Mouse (Mus musculus): Measurements from ENCODE around the gene Med4. TPM values are rescaled to one million over a fixed set of nuclear protein-coding genes. Genes with fewer than 3 reads are reported as not detected.

The Med4 gene
- polyA plus RNA-seq, 1 experiment, result 18.9 TPM

DNA sequence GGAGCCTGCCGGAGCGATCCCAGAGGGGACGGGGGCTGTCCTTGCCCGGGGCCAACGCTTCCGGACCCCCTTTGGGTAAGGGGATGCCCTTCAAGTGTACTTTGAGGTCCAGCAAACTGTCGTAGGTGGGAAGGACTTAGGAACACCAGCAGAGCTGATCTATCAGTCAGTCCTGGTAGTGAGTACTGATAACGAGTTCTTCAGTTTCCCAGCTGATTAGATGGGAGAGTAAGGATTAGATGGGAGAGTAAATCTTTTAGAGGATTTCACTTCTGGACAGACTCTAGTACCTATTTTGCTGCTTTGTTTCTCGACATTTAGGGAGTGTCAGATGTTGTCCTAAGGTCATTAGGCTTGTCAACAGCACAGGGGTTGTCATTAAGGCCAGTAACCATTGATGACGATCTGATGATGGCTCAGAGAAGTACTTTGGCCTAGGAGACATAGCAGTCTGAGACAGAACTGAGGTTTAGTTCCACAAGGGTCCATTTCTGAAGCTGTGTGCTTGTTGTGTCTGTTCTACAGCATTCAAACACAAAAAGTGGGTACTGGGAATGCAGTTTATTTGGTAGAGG lies 43.4 kb downstream of the Med4 start:
- peak overlapping the region; percentile 88 for H3K4me2 ChIP-seq (ENCODE audit: low read depth)
- H3K79me2 ChIP-seq (ENCODE audit: control insufficient read depth, insufficient read depth), result peaks cover 42% of the 10 kb centered on the region
- H3K36me3 ChIP-seq (ENCODE audit: control insufficient read depth, insufficient read depth), result peaks cover 8% of the 10 kb centered on the region
- no peaks in the 10 kb centered on the region for H3K27me3 ChIP-seq (ENCODE audit: control insufficient read depth, insufficient read depth, insufficient read length)
- no peak for TF ChIP-seq MYOG (IDR thresholded peaks at IDR 0.05; ENCODE audit: control insufficient read depth in 1 of 3, insufficient read depth in 1 of 3, insufficient read length in 2 of 3, low read depth in 2 of 3)
- H3ac ChIP-seq (ENCODE audit: control insufficient read depth, insufficient read length), result peak overlapping the region; percentile 32
- peak overlapping the region; percentile 32 for H3K4me3 ChIP-seq

Other genes with a start within 250 kb of the Med4 start
- 14.2 TPM for gene Rb1, start 184.2 kb upstream of the Med4 start, polyA plus RNA-seq (2012; fragmentation: generic; extraction: Trizol)
- 530 TPM for gene Itm2b, start 124.7 kb upstream of the Med4 start, polyA plus RNA-seq (2012; fragmentation: generic; extraction: Trizol)
- gene Sucla2, start 15.3 kb downstream of the Med4 start, polyA plus RNA-seq (2012; fragmentation: generic; extraction: Trizol), result 59.5 TPM
- 2.0 TPM for gene Nudt15, start 38.2 kb downstream of the Med4 start, polyA plus RNA-seq (2012; fragmentation: generic; extraction: Trizol)
- gene Gm21750, start 151.2 kb downstream of the Med4 start, polyA plus RNA-seq (2012; fragmentation: generic; extraction: Trizol), result not detected

Measured in myocyte (in vitro differentiated cells).